Mouse (Mus musculus): ENCODE measurements around the gene Lrmp. TPM values are rescaled to one million over a fixed set of nuclear protein-coding genes. Genes with fewer than 3 reads are reported as not detected.

Lrmp gene
- total RNA-seq (2012; rRNA removed) (92.3 and 102 TPM in 2 replicates), total RNA-seq (2014; rRNA removed) (155 and 171 TPM in 2 replicates), polyA plus RNA-seq (2012; ENCODE audit: insufficient read length, low read depth) (163 and 180 TPM in 2 replicates)

GRCm38 (mm10) chr6:145115476-145116097, at the start of gene Lrmp:
Lrmp (plus strand) TSS chr6:145115653.
- H3K9ac ChIP-seq (ENCODE audit: insufficient read depth, low read depth), result no peak within 1 kb of the TSS
- H3K4me2 ChIP-seq (ENCODE audit: insufficient read depth, low read depth, poor library complexity, severe bottlenecking), result peak within 1 kb of the TSS; percentile 18
- no peaks in the 10 kb centered on the region for H3K27me3 ChIP-seq (replicated peaks)
- H3K4me1 ChIP-seq (ENCODE audit: control insufficient read depth in 1 of 2, insufficient read depth in 2 of 2), result peaks cover 19 to 44% of the 10 kb centered on the region in 2 experiments
- peaks cover 0 to 2% of the 10 kb centered on the region in 2 experiments for H3K36me3 ChIP-seq (replicated peaks in 1 of 2; ENCODE audit: control insufficient read depth in 1 of 2, insufficient read depth in 1 of 2, low read length in 1 of 2)
- no peaks in the 10 kb centered on the region for H3K9me3 ChIP-seq (replicated peaks; ENCODE audit: low read length)
- H3K79me2 ChIP-seq (replicated peaks; ENCODE audit: control insufficient read depth, extremely low read depth, insufficient read depth, poor library complexity, severe bottlenecking), result no peaks in the 10 kb centered on the region
- TF ChIP-seq CHD2 (IDR thresholded peaks at IDR 0.05; ENCODE audit: low read length) (no peak), SMC3 (IDR thresholded peaks at IDR 0.05; ENCODE audit: low read depth, low read length) (peak; percentile 22; the same call in 1 of the 2 replicates), USF1 (IDR thresholded peaks at IDR 0.05; ENCODE audit: low read depth, low read length) (no peak), HCFC1 (IDR thresholded peaks at IDR 0.05; ENCODE audit: low read depth, low read length) (0 out of 2 replicates have a peak, but pooled peaks have one; percentile 19), ETS1 (conservative IDR thresholded peaks at IDR 0.05; ENCODE audit: low read depth, low read length) (peak; percentile 62), MAX (IDR thresholded peaks at IDR 0.05; ENCODE audit: low read length) (no peak), ELF1 (IDR thresholded peaks at IDR 0.05; ENCODE audit: low read depth, low read length) (peak; percentile 45; the same call in 1 of the 2 replicates), BHLHE40 (IDR thresholded peaks at IDR 0.05; ENCODE audit: low read depth, low read length) (peak; percentile 56), EP300 (IDR thresholded peaks at IDR 0.05; ENCODE audit: low read length) (peak; percentile 37), PAX5 (IDR thresholded peaks at IDR 0.05; ENCODE audit: low read length) (no peak), CTCF (conservative IDR thresholded peaks at IDR 0.05 in 1 of 2, IDR thresholded peaks at IDR 0.05 in 1 of 2; ENCODE audit: low read depth in 2 of 2, low read length in 2 of 2) (peak in 1 of 2 experiments; percentile 12; a peak in 1 of 4 replicates), TCF12 (IDR thresholded peaks at IDR 0.05; ENCODE audit: low read depth, low read length) (peak; percentile 44; the same call in 1 of the 2 replicates), IRF4 (IDR thresholded peaks at IDR 0.05; ENCODE audit: low read depth, low read length) (peak; percentile 58; the same call in 1 of the 2 replicates), JUN (IDR thresholded peaks at IDR 0.05; ENCODE audit: insufficient read depth, low read depth, low read length) (no peak; the same call in 1 of the 2 replicates), MYC (IDR thresholded peaks at IDR 0.05; ENCODE audit: low read depth, low read length) (0 out of 2 replicates have a peak, but pooled peaks have one; percentile 55), E2F4 (IDR thresholded peaks at IDR 0.05; ENCODE audit: insufficient replicate concordance, low read depth, low read length) (peak; percentile 92), SIN3A (IDR thresholded peaks at IDR 0.05; ENCODE audit: low read length) (0 out of 2 replicates have a peak, but pooled peaks have one; percentile 64)
- peak; percentile 92 for DNase-seq (ENCODE audit: extremely low read depth)
- dilution Hi-C loops (cut with MboI; ENCODE audit: extremely low pct_ligation_motif_present, extremely low pct_unique_long_range_greater_than_20kb, low sequenced_read_pairs) (no loop called here), in situ Hi-C loops (cut with MboI; ENCODE audit: low pct_ligation_motif_present, low pct_unique_long_range_greater_than_20kb, low sequenced_read_pairs) (no loop called here)
- no peak within 1 kb of the TSS for H3K27ac ChIP-seq (ENCODE audit: insufficient read depth, low read depth)
- peak within 1 kb of the TSS in 1 of 3 experiments; percentile 32 for H3K4me3 ChIP-seq (replicated peaks in 1 of 3; ENCODE audit: low read depth in 2 of 3, low read length in 2 of 3, poor library complexity in 1 of 3)

- Histone ChIP-seq H3K9ac (ENCODE audit: insufficient read depth, low read depth) (no peak overlapping the region), H3K4me2 (ENCODE audit: insufficient read depth, low read depth, poor library complexity, severe bottlenecking) (no peak overlapping the region), H3K27ac (ENCODE audit: insufficient read depth, low read depth) (no peak overlapping the region), H3K79me2 (replicated peaks; ENCODE audit: control insufficient read depth, extremely low read depth, insufficient read depth, poor library complexity, severe bottlenecking) (peaks cover 91% of the 10 kb centered on the region), H3K4me1 (ENCODE audit: control insufficient read depth in 1 of 2, insufficient read depth in 2 of 2) (peaks cover 2 to 57% of the 10 kb centered on the region in 2 experiments; a peak in 3 of 4 replicates), H3K27me3 (replicated peaks) (no peaks in the 10 kb centered on the region), H3K9me3 (replicated peaks; ENCODE audit: low read length) (no peaks in the 10 kb centered on the region), H3K36me3 (replicated peaks in 1 of 2; ENCODE audit: control insufficient read depth in 1 of 2, insufficient read depth in 1 of 2, low read length in 1 of 2) (peaks cover 40 to 75% of the 10 kb centered on the region in 2 experiments), H3K4me3 (replicated peaks in 1 of 3; ENCODE audit: low read depth in 2 of 3, low read length in 2 of 3, poor library complexity in 1 of 3) (no peak overlapping the region)
- in situ Hi-C loops (cut with MboI; ENCODE audit: low pct_ligation_motif_present, low pct_unique_long_range_greater_than_20kb, low sequenced_read_pairs), result no loop called here
- dilution Hi-C loops (cut with MboI; ENCODE audit: extremely low pct_ligation_motif_present, extremely low pct_unique_long_range_greater_than_20kb, low sequenced_read_pairs), result no loop called here
- TF ChIP-seq HCFC1 (IDR thresholded peaks at IDR 0.05; ENCODE audit: low read depth, low read length) (no peak), USF1 (IDR thresholded peaks at IDR 0.05; ENCODE audit: low read depth, low read length) (no peak), IRF4 (IDR thresholded peaks at IDR 0.05; ENCODE audit: low read depth, low read length) (no peak), RCOR1 (conservative IDR thresholded peaks at IDR 0.05; ENCODE audit: low read depth, low read length) (no peak), ETS1 (conservative IDR thresholded peaks at IDR 0.05; ENCODE audit: low read depth, low read length) (no peak), MAZ (IDR thresholded peaks at IDR 0.05; ENCODE audit: low read depth, low read length) (no peak), GABPA (IDR thresholded peaks at IDR 0.05; ENCODE audit: insufficient replicate concordance, low read depth, low read length) (no peak), EP300 (IDR thresholded peaks at IDR 0.05; ENCODE audit: low read length) (no peak), ELF1 (IDR thresholded peaks at IDR 0.05; ENCODE audit: low read depth, low read length) (no peak), CTCF (conservative IDR thresholded peaks at IDR 0.05 in 1 of 2, IDR thresholded peaks at IDR 0.05 in 1 of 2; ENCODE audit: low read depth in 2 of 2, low read length in 2 of 2) (no peak), MXI1 (IDR thresholded peaks at IDR 0.05; ENCODE audit: low read depth, low read length) (no peak), JUN (IDR thresholded peaks at IDR 0.05; ENCODE audit: insufficient read depth, low read depth, low read length) (no peak), UBTF (IDR thresholded peaks at IDR 0.05; ENCODE audit: low read depth, low read length) (no peak), E2F4 (IDR thresholded peaks at IDR 0.05; ENCODE audit: insufficient replicate concordance, low read depth, low read length) (no peak), CHD1 (IDR thresholded peaks at IDR 0.05; ENCODE audit: low read depth, low read length) (no peak), JUND (conservative IDR thresholded peaks at IDR 0.05; ENCODE audit: low read depth, low read length) (no peak), POLR2AphosphoS2 (IDR thresholded peaks at IDR 0.05; ENCODE audit: low read depth, low read length) (no peak), TBP (conservative IDR thresholded peaks at IDR 0.05; ENCODE audit: low read depth, low read length) (no peak), TCF12 (IDR thresholded peaks at IDR 0.05; ENCODE audit: low read depth, low read length) (no peak), POLR2A (IDR thresholded peaks at IDR 0.05; ENCODE audit: low read depth, low read length) (no peak)
- DNase-seq (ENCODE audit: extremely low read depth), result no peak
These were observed 49.0 kb upstream of the Lrmp start for GRCm38 (mm10) chr6:145066416-145066815.

Measured in CH12.LX (cell line).